8 mouse cellular contexts compared by ENCODE assay signal in the genomic region with DNA sequence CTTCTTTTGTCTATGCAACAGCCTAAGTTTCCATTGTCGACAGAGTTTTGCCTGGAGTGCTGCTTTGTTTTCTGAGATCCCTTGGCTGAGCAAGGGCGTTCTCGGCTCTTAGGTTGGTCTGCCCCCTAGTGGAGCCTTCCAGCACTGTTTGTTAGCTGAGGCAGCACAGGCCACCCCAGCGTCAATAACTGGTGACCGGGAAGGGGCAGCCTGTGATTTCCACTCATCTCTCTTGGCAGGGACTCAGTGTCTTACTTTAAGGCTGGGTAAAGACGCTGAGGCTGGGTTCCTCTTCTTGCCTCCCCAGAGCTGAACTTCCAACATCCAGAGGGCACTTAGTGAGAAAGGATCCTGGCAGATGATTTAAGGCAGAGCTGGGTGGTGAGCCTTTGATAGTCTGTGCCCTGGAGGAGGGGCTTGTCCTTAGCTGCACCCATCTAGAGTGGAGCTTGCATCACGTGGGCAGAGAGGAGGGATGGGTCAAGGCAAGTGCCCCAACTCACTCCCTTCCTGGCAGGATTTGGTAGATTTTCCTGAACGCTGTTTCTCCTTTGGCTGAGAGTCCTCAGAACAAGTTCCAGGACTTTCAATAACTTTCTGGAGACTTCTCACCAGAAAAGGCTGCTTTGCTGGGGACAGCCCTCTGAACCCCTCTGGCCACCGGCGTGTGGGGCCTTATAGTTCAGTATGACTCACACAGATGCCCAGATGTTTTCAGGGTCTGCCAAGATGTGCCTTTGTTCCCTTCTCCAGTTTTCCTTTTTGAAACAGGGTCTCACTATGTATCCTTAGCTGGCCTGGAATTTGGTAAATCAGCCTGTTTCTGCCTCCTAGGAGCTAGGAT. TPM values are rescaled to one million over a fixed set of nuclear protein-coding genes. Genes with fewer than 3 reads are reported as not detected.
DNase-seq lines count a peak whose midpoint lies in the region; ATAC-seq and TF ChIP-seq lines count a peak whose summit lies in the region.

No protein-coding gene starts in this region.

- peak overlapping the region; percentile 78 for H3K27ac ChIP-seq in forebrain, embryonic 10.5 days
- H3K27ac ChIP-seq in heart, embryonic 14.5 days (replicated peaks in 1 of 2; ENCODE audit: control insufficient read depth in 1 of 2, insufficient read depth in 1 of 2, low read depth in 2 of 2, low read length in 2 of 2), result peak overlapping the region; percentile 36 to 43; a peak in 2 of 4 replicates
- no peak overlapping the region for H3K27ac ChIP-seq in liver, embryonic 14.5 days
- H3K27ac ChIP-seq in stomach, embryonic 15.5 days, result no peak overlapping the region

- H3K9ac ChIP-seq in heart, embryonic 14.5 days (ENCODE audit: low read length), result peak overlapping the region; percentile 51; the same call in 1 of the 2 replicates
- H3K9ac ChIP-seq in liver, embryonic 14.5 days (replicated peaks), result no peak overlapping the region
- no peak overlapping the region for H3K9ac ChIP-seq in stomach, embryonic 15.5 days

- peak; percentile 78 to 82 for DNase-seq in CD8-positive naive resting alpha-beta T cell, adult 2 months (ENCODE audit: low read depth in 2 of 2, low spot score in 2 of 2)
- peak; percentile 87 for DNase-seq in c-Kit-positive CD71-negative TER-119-negative erythroid progenitor cells, embryonic 14.5 days (ENCODE audit: low read depth)
- DNase-seq in forebrain, embryonic 10.5 days (ENCODE audit: extremely low spot score, low spot score), result peak; percentile 89
- peak; percentile 95 for DNase-seq in kidney, postnatal 10 days
- DNase-seq in liver, embryonic 14.5 days (ENCODE audit: low read depth in 3 of 3, low spot score in 3 of 3), result peak; percentile 58 to 65 (median 60)
- peak; percentile 90 for DNase-seq in neural tube, embryonic 10.5 days (ENCODE audit: extremely low spot score, low spot score)

- no peak for TF ChIP-seq EP300 in liver, embryonic 14.5 days (IDR thresholded peaks at IDR 0.05; ENCODE audit: low read depth)

- H3K9me3 ChIP-seq in forebrain, embryonic 10.5 days, result no peaks in the 10 kb centered on the region
- no peaks in the 10 kb centered on the region for H3K9me3 ChIP-seq in heart, embryonic 14.5 days (ENCODE audit: control insufficient read depth, low read length)
- no peaks in the 10 kb centered on the region for H3K9me3 ChIP-seq in liver, embryonic 14.5 days (ENCODE audit: control insufficient read depth, low read length)
- no peaks in the 10 kb centered on the region for H3K9me3 ChIP-seq in stomach, embryonic 15.5 days

- 14% methylated on average over 10 of the region's 10 CpGs for WGBS in forebrain, embryonic 10.5 days
- 9% methylated on average over 10 of the region's 10 CpGs for WGBS in heart, embryonic 14.5 days
- 13% methylated on average over 10 of the region's 10 CpGs for WGBS in liver, embryonic 14.5 days (ENCODE audit: insufficient replicate concordance)
- 10% methylated on average over 10 of the region's 10 CpGs for WGBS in stomach, embryonic 15.5 days

- no peak overlapping the region for H3K4me2 ChIP-seq in heart, embryonic 14.5 days (ENCODE audit: low read length)
- H3K4me2 ChIP-seq in liver, embryonic 14.5 days (ENCODE audit: low read depth), result no peak overlapping the region
- 0 out of 2 replicates have a peak overlapping the region, but pooled peaks have one; percentile 20 for H3K4me2 ChIP-seq in stomach, embryonic 15.5 days

- H3K27me3 ChIP-seq in forebrain, embryonic 10.5 days (ENCODE audit: poor library complexity, severe bottlenecking), result no peaks in the 10 kb centered on the region
- H3K27me3 ChIP-seq in heart, embryonic 14.5 days (ENCODE audit: control insufficient read depth, insufficient read depth, low read length), result no peaks in the 10 kb centered on the region
- no peaks in the 10 kb centered on the region for H3K27me3 ChIP-seq in liver, embryonic 14.5 days (ENCODE audit: control insufficient read depth, insufficient read depth, low read length)
- H3K27me3 ChIP-seq in stomach, embryonic 15.5 days (replicated peaks), result no peaks in the 10 kb centered on the region

- H3K4me1 ChIP-seq in forebrain, embryonic 10.5 days, result peaks cover 25% of the 10 kb centered on the region
- H3K4me1 ChIP-seq in heart, embryonic 14.5 days (ENCODE audit: control insufficient read depth in 2 of 2, insufficient read depth in 2 of 2, low read length in 2 of 2), result peaks cover 9 to 11% of the 10 kb centered on the region in 2 experiments
- peaks cover 0 to 5% of the 10 kb centered on the region in 2 experiments; a peak in 3 of 4 replicates for H3K4me1 ChIP-seq in liver, embryonic 14.5 days (replicated peaks; ENCODE audit: control insufficient read depth in 2 of 2, insufficient read depth in 2 of 2, low read length in 1 of 2)
- H3K4me1 ChIP-seq in stomach, embryonic 15.5 days, result peaks cover 11% of the 10 kb centered on the region

- H3K4me3 ChIP-seq in forebrain, embryonic 10.5 days, result peak overlapping the region; percentile 28
- H3K4me3 ChIP-seq in heart, embryonic 14.5 days (ENCODE audit: control insufficient read depth in 1 of 2, insufficient read depth in 1 of 2, low read depth in 1 of 2, low read length in 2 of 2), result no peak overlapping the region
- H3K4me3 ChIP-seq in liver, embryonic 14.5 days (ENCODE audit: insufficient read depth in 1 of 2, low read depth in 2 of 2, low read length in 2 of 2), result no peak overlapping the region
- no peak overlapping the region for H3K4me3 ChIP-seq in stomach, embryonic 15.5 days (replicated peaks)

- peak; percentile 94 for TF ChIP-seq CTCF in liver, embryonic 14.5 days (IDR thresholded peaks at IDR 0.05; ENCODE audit: low read depth)

- H3K36me3 ChIP-seq in forebrain, embryonic 10.5 days (replicated peaks), result peaks cover 6% of the 10 kb centered on the region
- peaks cover under 1% of the 10 kb centered on the region; the same call in 1 of the 2 replicates for H3K36me3 ChIP-seq in heart, embryonic 14.5 days (ENCODE audit: control insufficient read depth, insufficient read depth, low read length)
- H3K36me3 ChIP-seq in liver, embryonic 14.5 days (replicated peaks; ENCODE audit: control insufficient read depth, insufficient read depth, low read depth), result no peaks in the 10 kb centered on the region
- 0 out of 2 replicates have a peak, but pooled peaks cover 5% of the 10 kb centered on the region for H3K36me3 ChIP-seq in stomach, embryonic 15.5 days

- peak; percentile 62 for ATAC-seq in heart, embryonic 14.5 days (ENCODE audit: insufficient number of reproducible peaks, insufficient read depth, low FRiP score, low read depth)
- ATAC-seq in liver, embryonic 14.5 days (ENCODE audit: insufficient read depth), result peak; percentile 14; the same call in 1 of the 2 replicates
- peak; percentile 56; the same call in 1 of the 2 replicates for ATAC-seq in stomach, embryonic 15.5 days (ENCODE audit: insufficient read depth, low FRiP score, low read depth)

RNA-seq across cellular contexts. Expression of a gene that starts 4.1 kb away (rescaled TPM):
- 110 and 111 TPM in 2 replicates for polyA plus RNA-seq in forebrain, embryonic 10.5 days (2016; fragmentation: Nextera tagmentation; extraction: Ambion mirVana)
- 43.6 and 44.5 TPM in 2 replicates for polyA plus RNA-seq in heart, embryonic 14.5 days (2014; fragmentation: Nextera tagmentation; extraction: Ambion mirVana)
- polyA plus RNA-seq in liver, embryonic 14.5 days (2012; rRNA removed), result 25.4 and 34.0 TPM in 2 replicates
- polyA plus RNA-seq in liver, embryonic 14.5 days (2014; fragmentation: Nextera tagmentation; extraction: Ambion mirVana), result 61.2 and 64.3 TPM in 2 replicates
- 69.2 and 79.0 TPM in 2 replicates for polyA plus RNA-seq in stomach, embryonic 15.5 days (2015; fragmentation: Nextera tagmentation; extraction: Ambion mirVana)

RNA-seq across cellular contexts. Expression of a gene that starts 16.2 kb away (rescaled TPM):
- 281 and 283 TPM in 2 replicates for polyA plus RNA-seq in forebrain, embryonic 10.5 days (2016; fragmentation: Nextera tagmentation; extraction: Ambion mirVana)
- polyA plus RNA-seq in heart, embryonic 14.5 days (2014; fragmentation: Nextera tagmentation; extraction: Ambion mirVana), result 138 and 151 TPM in 2 replicates
- polyA plus RNA-seq in liver, embryonic 14.5 days (2012; rRNA removed), result 65.2 and 66.6 TPM in 2 replicates
- 76.5 and 78.6 TPM in 2 replicates for polyA plus RNA-seq in liver, embryonic 14.5 days (2014; fragmentation: Nextera tagmentation; extraction: Ambion mirVana)
- polyA plus RNA-seq in stomach, embryonic 15.5 days (2015; fragmentation: Nextera tagmentation; extraction: Ambion mirVana), result 157 and 172 TPM in 2 replicates

RNA-seq across cellular contexts. Expression of a gene that starts 16.3 kb away (rescaled TPM):
- 39.1 and 43.3 TPM in 2 replicates for polyA plus RNA-seq in forebrain, embryonic 10.5 days (2016; fragmentation: Nextera tagmentation; extraction: Ambion mirVana)
- polyA plus RNA-seq in heart, embryonic 14.5 days (2014; fragmentation: Nextera tagmentation; extraction: Ambion mirVana), result 16.0 and 16.7 TPM in 2 replicates
- polyA plus RNA-seq in liver, embryonic 14.5 days (2012; rRNA removed), result 8.6 and 10.2 TPM in 2 replicates
- 5.5 and 9.6 TPM in 2 replicates for polyA plus RNA-seq in liver, embryonic 14.5 days (2014; fragmentation: Nextera tagmentation; extraction: Ambion mirVana)
- 35.8 and 40.9 TPM in 2 replicates for polyA plus RNA-seq in stomach, embryonic 15.5 days (2015; fragmentation: Nextera tagmentation; extraction: Ambion mirVana)

RNA-seq across cellular contexts. Expression of a gene that starts 24.1 kb away (rescaled TPM):
- polyA plus RNA-seq in forebrain, embryonic 10.5 days (2016; fragmentation: Nextera tagmentation; extraction: Ambion mirVana), result 134 and 144 TPM in 2 replicates
- polyA plus RNA-seq in heart, embryonic 14.5 days (2014; fragmentation: Nextera tagmentation; extraction: Ambion mirVana), result 29.6 and 32.0 TPM in 2 replicates
- polyA plus RNA-seq in liver, embryonic 14.5 days (2012; rRNA removed), result 51.6 and 59.8 TPM in 2 replicates
- 17.7 and 22.3 TPM in 2 replicates for polyA plus RNA-seq in liver, embryonic 14.5 days (2014; fragmentation: Nextera tagmentation; extraction: Ambion mirVana)
- polyA plus RNA-seq in stomach, embryonic 15.5 days (2015; fragmentation: Nextera tagmentation; extraction: Ambion mirVana), result 45.9 and 46.3 TPM in 2 replicates

RNA-seq across cellular contexts. Expression of a gene that starts 37.7 kb away (rescaled TPM):
- 12.3 and 14.2 TPM in 2 replicates for polyA plus RNA-seq in forebrain, embryonic 10.5 days (2016; fragmentation: Nextera tagmentation; extraction: Ambion mirVana)
- polyA plus RNA-seq in heart, embryonic 14.5 days (2014; fragmentation: Nextera tagmentation; extraction: Ambion mirVana), result 1.9 and 2.9 TPM in 2 replicates
- polyA plus RNA-seq in liver, embryonic 14.5 days (2012; rRNA removed), result 1.3 and 2.0 TPM in 2 replicates
- polyA plus RNA-seq in liver, embryonic 14.5 days (2014; fragmentation: Nextera tagmentation; extraction: Ambion mirVana), result 3.8 and 4.3 TPM in 2 replicates
- polyA plus RNA-seq in stomach, embryonic 15.5 days (2015; fragmentation: Nextera tagmentation; extraction: Ambion mirVana), result 4.3 and 9.3 TPM in 2 replicates

Comparison
In these comparisons a context has a peak if more than half of its experiments do, and no peak if none do; other contexts are left out.
1. H3K27ac ChIP-seq: peak in forebrain, embryonic 10.5 days (single experiment) and heart, embryonic 14.5 days (2 of 2); none in liver, embryonic 14.5 days (single experiment) and stomach, embryonic 15.5 days (single experiment).
2. Peak in every context shown above with its lines, with median percentiles within 50 percentile points of each other: DNase-seq and ATAC-seq.